Mouse (Mus musculus) spleen, embryonic (tissue): ENCODE results near the gene Tns4.

Experiments used
- CTCF ChIA-PET: fragments of 350-600 bp; sonication (Branson Sonifier 250); formaldehyde crosslinking; loops from one replicate; lab custom pipeline; 2022; lab: Charles Lee

The Tns4 gene

DNA sequence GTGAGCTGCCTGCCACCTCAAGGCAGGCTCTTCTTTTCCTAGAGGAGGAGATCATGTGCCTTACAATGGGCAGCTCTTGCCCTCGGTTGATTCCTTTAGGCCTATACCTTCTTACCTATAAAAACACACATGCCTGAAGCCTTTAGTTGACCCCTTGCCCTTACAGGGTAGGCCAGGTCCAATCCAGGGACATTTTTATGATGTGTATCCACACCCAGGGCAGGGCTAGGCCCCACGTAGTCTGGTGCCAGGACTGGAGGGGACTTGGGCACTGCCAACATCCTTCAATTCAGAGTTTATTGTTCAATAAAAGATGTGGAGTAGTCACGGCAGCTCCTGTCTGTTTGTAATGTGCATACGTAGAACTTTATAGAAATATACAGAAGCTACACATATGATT lies 7.3 kb upstream of the Tns4 start:
- CTCF ChIA-PET, result interaction anchor here (0.7 kb wide), 1 partner anchor 28 kb away, joined by 4 read pairs; no protein-coding TSS in a partner anchor

DNA sequence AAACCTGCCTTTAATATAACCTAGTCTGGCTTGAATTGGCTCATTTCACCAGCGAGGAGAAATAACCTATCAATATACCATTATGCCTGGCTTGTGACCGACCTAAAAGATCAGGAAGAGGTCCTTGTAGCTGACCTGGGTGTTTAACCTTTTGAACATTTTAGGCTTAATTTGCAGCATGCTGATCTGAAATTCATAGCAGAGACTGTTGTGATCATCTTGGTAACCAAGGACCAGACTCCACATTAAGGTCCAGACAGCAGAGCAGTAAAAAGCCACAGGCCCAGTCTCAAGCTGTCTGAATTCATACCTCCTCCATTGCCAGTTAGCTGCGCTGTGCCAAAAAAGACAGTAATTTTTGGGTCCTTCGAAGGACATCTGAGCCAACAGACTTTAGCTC lies 6.7 kb upstream of the Tns4 start:
- CTCF ChIA-PET, result interaction anchor here (0.6 to 0.7 kb wide), 2 partner anchors 86 to 776 kb away, joined by 3 to 12 read pairs; no protein-coding TSS in a partner anchor

DNA sequence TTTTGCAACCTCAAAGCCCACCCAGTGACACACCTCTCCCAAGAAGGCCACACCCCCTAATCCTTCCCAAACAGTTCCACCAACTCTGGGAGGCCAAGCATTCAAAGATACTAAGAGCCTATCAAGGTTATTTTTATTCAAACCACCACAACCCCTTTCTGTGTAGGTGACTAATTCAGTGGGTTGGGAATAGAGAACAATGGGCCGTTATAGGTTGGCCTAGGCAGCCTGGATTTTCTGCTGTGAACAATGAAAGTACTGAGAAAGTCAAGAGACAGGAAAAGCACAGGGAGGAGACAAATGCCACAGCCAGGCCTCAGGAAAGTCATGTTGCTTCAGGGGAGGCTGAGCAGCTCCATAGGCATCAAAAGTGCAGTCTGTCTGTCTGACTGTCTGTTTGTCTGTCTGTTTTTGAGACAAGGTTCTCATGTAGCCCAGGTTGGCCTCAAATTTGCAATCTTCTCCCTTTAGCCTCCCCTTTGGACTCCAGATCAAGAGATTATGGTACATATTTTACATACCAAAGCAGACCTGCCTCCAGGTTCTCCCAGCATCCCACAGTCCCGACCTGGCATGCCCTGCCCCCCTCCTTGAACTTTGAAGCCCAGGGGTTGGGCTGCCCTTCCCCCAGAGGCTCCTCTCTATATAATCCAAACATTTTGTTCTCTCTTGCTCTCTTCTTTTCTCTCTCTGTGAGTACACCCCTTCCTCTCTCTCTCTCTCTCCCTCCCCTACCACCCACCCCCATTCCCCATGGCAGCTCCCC lies 6.0 kb upstream of the Tns4 start:
- CTCF ChIA-PET, result no interaction called here

DNA sequence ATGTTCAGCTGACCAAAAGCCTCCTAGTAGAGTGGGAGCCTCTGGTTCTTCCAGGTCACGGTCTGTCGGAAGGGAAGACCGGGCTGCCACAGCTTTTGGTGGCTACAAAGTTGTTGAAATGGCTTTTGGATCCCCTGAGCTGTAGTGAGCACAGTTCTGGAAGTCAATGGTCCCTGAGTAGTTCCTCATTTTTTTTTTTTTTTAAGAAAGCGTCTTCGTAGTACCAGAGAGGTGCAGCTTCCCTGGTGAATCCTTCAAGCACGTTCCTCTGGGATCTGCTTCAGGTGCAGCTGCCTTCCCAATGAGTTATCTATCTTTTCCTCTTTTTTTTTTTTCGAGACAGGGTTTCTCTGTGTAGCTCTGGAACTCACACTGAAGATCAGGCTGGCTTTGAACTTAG lies 4.6 kb upstream of the Tns4 start:
- CTCF ChIA-PET, result interaction anchor here (0.6 kb wide), 1 partner anchor 28 kb away, joined by 5 read pairs; no protein-coding TSS in a partner anchor

DNA sequence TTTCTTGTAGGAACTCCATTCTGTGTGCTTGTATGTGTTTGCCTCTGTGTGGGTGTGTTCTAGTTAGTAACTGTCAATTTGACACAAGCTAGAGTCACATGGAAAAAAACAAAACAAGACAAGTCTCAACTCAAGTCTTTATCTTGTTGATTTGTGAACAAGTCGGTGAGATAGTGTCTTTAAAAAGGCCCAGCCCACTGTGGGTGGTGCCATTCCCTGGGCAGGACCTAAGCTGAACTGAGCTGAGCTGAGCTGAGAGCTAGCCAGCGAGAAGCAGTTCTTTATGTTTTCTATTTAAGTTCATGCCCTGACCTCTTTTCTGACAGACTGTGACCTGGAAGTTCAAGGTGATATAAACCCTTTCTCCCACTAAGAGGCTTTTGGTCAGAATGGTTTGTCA lies 2.6 kb upstream of the Tns4 start:
- CTCF ChIA-PET, result interaction anchor here (0.7 kb wide), 1 partner anchor 12 kb away, joined by 4 read pairs; no protein-coding TSS in a partner anchor

DNA sequence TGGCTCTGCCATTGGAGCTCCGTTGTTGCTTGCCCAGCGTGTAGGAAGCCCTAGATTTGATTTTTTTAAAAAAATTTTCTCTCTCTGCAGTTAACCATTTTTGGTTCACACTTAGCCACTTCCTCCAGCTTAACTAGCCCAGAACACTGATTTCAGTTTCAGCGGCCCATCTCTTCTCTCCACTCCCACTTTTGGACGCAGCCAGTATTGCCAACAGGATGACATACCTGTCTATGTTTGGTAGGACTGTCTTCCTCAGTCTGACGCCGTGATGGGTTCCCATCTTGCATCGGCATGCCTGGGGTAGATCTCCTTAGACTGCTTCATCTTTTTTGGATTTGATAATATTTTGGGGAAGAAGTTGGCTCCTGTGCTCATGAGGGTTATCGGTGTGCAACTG lies 1.3 kb upstream of the Tns4 start:
- CTCF ChIA-PET, result no interaction called here

DNA sequence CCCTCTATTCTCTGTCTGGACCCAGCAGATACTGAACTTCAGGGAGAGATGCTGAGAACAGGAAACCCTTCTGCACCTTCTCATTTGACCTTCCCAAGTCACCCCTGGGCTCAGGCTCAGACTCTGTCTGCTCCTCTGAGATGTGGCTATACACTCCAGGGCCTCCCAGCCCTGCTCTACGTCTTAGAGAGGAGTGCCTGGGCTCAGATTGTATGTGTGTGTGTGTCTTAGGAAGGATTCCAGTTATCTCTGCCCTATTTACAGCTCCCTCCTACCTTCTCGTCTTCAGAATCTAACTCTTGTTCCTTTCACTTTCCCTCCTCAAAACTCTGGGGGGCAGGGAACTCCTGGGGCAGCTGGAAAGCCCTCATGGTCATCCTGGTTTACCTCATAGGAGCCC lies 620 bp downstream of the Tns4 start:
- CTCF ChIA-PET, result no interaction called here

DNA sequence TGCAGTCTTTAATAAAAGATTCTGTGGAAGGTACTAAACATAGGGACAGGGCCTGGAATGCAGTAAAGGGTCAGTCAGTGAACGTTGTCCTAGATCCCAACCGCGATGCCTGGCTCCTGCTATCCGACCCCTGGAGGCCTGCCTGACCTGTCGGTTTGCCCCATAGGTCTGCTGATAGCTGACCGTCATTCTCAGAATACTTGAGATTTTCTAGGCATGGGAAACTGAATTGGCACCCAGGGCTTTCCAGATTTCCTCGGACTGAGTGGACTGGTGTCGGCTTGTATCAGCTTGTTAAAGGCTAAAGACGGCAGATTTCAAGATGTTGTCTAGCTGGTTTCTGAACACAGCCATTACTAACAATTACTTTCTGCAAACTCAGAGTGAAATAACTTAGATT lies 4.7 kb downstream of the Tns4 start:
- CTCF ChIA-PET, result no interaction called here

DNA sequence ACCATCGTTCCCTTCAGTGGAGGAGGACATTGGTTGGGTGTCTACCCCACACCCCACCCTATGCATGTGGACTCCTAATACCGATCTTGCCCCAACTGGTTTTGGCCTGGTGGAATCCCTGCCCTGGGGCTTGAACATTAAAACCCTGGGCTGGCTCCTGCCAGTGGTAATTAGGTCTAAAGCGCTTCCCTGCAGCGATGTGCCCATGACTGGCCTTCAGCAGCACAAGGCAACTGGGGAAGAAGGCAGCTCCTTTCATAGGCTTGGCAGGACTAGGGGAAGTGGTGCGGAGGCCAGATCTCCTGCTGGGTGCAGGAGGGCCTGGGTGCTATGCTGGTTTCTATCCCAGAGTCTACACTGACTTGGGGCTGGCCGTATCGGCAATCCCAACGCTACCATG lies 5.6 kb downstream of the Tns4 start:
- CTCF ChIA-PET, result interaction anchor here (0.5 kb wide), 1 partner anchor 27 kb away, joined by 5 read pairs; no protein-coding TSS in a partner anchor

DNA sequence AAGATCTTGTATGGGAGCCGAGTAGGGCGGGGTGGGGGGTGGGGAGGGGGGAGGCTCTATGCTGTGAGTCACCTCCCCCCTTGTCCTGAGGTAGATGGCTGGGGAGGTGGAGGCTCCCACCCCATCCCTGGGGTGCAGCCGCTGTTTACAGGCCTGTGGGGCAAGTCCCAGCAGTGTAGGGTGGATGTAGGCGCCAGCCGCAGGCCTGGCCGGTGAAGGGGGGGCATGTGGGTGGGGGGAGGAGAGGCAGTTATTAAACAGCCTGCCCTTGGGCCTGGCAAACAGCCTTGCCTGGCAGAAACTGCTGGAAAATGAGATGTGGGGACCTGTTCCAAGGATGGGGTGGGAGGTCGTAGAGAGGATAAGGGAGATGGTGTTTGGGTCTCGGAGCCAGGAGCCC lies 7.0 kb downstream of the Tns4 start:
- CTCF ChIA-PET, result no interaction called here

DNA sequence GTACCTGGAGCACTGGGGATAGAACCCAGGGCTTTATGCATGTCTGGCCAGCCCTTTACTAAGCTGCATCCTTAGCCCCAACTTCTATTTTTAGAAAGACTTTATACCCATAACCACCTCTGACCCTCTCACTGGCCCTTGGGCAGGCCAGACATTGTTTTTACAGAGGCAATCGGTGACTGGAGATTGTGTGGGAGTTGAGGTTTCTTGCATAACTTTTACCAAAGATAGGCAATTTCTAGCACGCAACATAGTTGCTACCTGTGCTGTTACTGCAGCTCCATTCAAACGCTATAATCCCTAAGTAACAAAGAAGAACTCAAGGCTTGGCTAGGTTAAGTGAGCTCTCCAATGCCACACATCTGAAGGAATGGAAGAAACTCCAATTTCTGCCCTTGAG lies 7.5 kb downstream of the Tns4 start:
- CTCF ChIA-PET, result no interaction called here

DNA sequence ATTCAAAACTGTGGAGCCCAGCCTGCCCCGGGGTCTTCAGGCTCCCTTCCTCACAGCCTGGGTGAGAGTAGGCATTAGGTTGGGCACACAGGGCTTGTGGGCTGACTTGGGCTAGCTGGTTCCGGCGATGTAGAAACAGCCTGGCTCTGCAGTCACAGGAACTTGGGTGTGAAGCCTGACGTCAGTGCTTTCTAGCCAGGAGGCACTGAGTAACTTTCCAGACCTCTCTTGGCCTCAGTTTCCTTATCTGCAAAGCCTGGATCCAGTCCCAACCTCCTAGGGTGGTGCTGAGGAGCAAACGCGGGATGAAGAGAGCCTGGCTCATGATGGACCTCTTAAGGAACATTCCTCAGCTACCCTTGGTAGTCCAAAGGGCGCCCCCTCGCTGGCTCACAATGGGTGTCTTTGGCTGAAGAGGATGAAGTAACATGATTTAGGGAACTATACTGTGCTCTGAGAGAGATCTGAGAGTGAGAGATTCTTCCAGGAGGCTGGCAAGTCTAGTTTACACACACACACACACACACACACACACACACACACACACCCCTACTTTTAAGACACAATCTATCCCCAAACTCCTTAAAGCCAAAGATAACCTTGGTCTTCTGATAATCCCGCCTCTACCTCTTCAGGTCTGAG lies 8.1 kb downstream of the Tns4 start:
- CTCF ChIA-PET, result no interaction called here

DNA sequence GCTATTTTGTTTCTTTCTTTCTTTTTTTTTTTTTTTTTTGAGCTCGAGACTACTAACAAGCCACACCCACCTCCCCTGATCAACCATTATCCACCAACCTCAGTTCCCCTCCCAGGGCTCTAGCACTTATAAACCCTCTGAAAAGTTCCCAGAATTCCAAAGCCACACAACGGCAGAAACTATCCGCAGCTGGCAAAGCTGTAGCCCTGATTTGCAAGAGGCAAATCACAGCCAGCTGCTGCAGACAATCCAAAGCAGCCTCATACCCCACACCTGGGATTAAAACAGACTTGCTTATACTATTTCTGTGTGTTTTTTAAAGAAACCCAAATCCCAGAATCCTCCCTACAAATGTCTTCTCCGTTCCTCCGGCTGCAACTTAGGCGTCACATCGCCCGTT lies 11.2 kb downstream of the Tns4 start:
- CTCF ChIA-PET, result no interaction called here

DNA sequence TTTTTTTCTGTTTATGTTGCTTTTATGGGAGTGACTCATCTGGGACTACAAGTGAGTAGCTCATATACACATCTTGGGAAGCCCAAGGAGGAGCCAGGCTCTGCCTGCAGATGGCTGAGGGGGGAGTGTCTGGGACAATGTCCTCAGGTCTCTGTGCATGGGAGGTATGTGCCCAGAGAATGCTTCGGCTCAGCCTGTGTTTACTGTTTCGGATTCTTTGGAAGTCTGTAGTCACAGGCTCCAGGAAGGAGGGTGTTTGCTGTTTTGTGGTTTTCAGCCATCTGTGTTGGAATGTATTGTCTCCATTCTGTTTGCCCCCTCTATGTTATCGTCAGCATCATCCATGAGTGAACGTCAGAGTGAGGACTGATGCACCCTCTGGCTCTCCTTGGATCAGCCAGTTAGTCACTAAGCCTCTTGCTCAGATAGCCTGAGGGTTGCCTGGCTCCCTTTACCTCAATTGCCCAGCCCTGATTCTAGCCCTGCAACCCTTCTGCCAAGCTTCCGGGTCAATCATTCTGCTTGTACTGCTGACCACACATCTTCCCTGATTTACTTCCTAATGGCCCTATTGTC lies 12.3 kb downstream of the Tns4 start:
- CTCF ChIA-PET, result no interaction called here

DNA sequence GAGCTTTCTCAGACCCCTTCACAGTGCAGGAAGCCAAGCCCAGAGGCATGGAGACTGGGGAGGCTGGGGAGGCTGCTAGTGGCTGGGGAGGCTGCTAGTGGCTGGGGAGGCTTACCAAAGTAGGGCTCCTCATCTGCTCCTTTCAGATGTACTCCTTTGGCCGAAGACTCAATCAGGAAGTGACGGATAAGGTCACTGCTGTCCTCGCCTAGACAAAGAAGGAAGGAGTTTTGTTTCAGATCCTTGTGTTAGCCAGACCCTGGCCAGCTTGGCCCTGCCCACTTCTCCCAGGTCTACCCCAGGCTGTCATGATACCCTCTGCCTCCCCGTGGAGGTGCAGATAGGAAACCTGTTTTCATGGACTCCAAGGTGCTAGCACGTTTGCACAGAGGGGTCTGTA lies 15.3 kb downstream of the Tns4 start:
- CTCF ChIA-PET, result no interaction called here

DNA sequence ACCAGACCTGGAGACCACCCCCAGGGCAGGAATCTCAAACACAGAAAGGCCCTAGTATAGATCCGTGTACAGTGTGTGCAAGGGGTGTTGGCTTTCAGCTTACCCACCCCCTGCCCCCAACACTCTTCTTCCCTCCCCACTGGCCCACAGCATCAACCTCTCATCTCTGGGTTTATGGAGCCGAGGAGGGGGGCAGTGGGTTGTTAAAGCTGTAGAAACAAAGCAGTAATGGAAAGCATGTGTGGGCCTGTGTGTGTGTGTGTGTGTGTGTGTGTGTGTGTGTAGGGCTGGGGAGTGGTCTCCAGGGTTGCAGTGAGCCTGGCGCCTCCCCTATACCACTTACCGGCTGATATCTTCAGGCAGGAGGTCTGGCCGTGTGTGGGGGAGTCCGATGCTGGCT lies 17.2 kb downstream of the Tns4 start:
- CTCF ChIA-PET, result interaction anchor here (0.6 kb wide), 2 partner anchors 100 to 220 kb away, joined by 3 read pairs; no protein-coding TSS in a partner anchor

DNA sequence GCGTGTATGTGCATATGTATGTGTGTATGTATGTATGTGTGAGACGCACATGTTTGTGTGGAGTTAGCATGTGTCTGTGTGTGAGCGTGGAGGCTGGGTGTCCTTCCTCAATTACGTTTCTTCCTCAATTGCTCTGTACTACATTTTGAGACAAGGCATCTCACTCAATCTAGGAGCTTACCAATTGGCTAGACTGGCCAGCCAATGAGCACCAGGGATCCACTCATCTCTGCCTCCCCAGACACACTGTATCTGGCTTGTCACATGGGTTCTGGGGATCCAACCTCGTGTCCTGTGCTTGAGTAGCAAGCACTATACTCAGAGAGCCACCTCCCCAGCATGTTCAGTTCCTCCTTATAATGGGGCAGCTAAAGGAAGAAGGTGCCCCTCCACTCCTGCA lies 20.7 kb downstream of the Tns4 start:
- CTCF ChIA-PET, result interaction anchor here (0.6 kb wide), 3 partner anchors 53 to 388 kb away, joined by 4 to 6 read pairs (median 5); no protein-coding TSS in a partner anchor

DNA sequence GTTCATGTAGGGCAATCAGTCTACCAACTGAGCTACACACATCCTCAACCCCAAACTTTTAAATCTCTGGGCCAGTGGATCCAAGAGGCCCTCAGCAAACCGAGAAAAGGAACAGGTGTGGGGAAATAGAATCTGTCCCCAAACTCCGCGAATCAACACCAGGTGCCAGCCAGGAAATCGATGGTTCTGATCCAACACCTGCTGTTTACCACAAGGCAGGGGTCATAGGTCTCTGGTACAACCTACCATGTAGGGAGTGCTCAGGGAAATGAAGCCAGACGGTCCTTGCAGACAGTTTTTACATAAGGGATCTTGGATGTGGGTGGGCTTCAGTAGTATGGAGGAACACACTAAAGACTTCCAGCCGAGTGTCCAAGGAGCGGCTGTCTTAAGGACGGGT lies 21.5 kb downstream of the Tns4 start:
- CTCF ChIA-PET, result interaction anchor here (0.6 kb wide), 1 partner anchor 140 kb away, joined by 3 read pairs; the partner anchor contains the start of gene Rara

DNA sequence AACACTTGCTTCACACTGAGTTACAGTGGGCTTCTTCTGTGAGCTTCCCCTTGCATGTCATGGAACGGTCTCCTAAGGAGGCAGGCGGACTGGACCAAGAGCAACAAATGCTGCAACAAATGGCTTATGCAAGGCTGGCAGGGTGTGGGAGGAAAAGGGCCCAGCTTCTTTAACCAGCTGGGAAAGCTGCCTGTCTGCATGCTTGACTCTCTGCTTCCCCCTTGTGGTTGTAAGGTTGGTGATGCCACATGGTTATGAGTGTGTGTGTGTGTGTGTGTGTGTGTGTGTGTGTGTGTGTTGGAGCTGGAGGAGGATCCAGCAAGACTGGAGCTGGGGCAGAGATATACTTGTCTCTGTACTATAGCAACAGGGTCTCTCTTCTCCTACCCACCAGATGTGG lies 23.1 kb downstream of the Tns4 start:
- CTCF ChIA-PET, result interaction anchor here (0.6 to 0.9 kb wide), 7 partner anchors 8 to 147 kb away, joined by 3 to 5 read pairs (median 4); no protein-coding TSS in a partner anchor

DNA sequence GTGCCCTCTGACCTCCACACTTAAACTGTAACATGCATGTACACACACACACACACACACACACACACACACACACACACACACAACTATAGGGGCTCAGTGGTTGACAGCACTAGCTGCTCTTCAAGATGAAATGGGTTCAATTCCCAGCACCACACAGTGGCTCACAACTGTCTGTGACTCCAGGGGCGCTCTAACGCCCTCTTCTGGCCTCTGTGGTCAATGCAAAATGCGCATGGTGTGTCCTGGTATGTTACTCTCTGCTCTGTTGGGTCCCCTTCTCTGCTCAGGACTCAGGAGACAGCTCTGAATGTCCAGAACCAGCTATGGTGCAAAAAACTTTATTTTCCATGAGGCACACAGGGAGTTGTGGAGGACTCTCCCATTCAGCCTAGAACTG lies 23.8 kb downstream of the Tns4 start:
- CTCF ChIA-PET, result interaction anchor here (0.8 to 0.9 kb wide), 2 partner anchors 8 to 28 kb away, joined by 3 to 5 read pairs; no protein-coding TSS in a partner anchor

DNA sequence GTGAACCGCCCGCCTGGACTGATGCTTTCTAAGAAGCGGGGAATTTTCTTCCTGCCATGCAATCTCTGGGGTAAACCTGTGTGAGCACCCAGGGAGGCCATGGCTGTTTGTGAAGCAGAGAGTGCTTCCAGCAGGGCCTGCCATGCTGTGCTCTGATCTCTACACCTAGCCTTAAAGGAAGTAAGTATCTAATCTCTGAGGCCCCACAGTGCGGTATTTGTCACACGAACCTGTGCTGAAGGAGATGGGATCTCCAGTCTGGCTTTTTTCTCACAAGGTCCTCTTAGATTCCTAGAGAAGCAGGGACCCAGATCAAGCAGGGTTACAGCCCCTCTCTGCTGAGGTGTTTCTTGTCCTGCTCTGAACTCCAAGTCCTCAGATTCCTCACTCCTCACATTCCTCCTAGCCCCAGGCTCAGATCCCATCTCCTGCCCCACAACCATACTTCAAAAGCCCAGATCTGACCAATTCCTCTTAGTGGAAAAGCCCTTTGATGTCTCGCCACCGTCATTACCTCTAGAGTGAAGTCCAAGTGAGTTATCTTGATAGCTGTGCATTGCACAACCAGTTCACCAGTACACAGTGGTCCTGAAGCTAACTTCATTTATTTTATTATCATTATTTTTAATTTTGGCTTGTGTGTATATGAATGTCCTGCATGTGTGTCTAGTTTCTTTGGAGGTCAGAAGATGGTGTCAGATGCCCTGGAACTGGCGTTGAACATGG lies 25.5 kb downstream of the Tns4 start:
- CTCF ChIA-PET, result no interaction called here
